Mouse (Mus musculus) adrenal gland (tissue): ENCODE data around the gene Epm2aip1.

ENCODE experiments used
- intact Hi-C: fragments of 180-260 bp; cut with DNase I; formaldehyde crosslinking; loops from one replicate; pipeline ENCODE4 v1.15.1; 2025

Epm2aip1 gene

DNA sequence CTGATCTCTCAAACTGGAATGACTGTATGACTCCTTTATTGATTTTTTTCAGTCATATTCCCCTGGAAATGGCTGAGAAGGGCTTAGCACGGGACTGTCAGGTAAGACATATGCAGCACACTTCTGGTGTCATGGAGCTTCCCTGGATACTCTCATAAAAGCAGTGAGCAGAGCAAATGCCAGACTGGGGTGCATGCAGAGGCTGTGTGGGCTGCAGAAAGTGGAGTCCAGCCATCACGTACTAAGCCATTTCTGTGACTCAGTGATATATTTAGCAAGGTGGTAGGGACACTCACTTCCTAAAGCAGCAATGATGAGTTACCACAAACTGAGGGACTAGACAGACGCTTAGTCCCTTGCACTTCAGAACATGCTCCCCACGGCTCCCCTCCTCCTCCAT is 49.2 kb downstream of the Epm2aip1 start:
- intact Hi-C loops: no loop called here

- intact Hi-C loops: no loop called here
Observed at GRCm38 (mm10) chr9:111324881-111325280, 53.2 kb downstream of the Epm2aip1 start.
